Mouse (Mus musculus) intestine, embryonic 16.5 days (tissue): ENCODE results near the gene Hkdc1. TPM values are rescaled to one million over a fixed set of nuclear protein-coding genes. Genes with fewer than 3 reads are reported as not detected.
"Not testable (repeated sequence)": the region's sequence is repeated elsewhere in the genome, so short reads cannot be mapped to it uniquely, and the experiment has no call there.

Source experiments
- ATAC-seq: fragments of 200-750 bp; cut with Nextera tagmentation; 2 replicates; pipeline ENCODE4 v1.8.0; 2017; ENCODE audit warnings: moderate TSS enrichment, moderate library complexity
- H3K27ac ChIP-seq: fragments of 300-500 bp; sonication (generic); 2 replicates; pipeline ENCODE4 v1.5.1; 2014; ENCODE audit warnings: mild to moderate bottlenecking, low read length
- H3K27me3 ChIP-seq: fragments of 300-500 bp; sonication (generic); replicated peaks from 2 replicates; pipeline ENCODE4 v1.6.1; 2014; ENCODE audit warnings: low read length, control low read depth, mixed read lengths; ENCODE audit not compliant: control insufficient read depth, insufficient read depth
- H3K36me3 ChIP-seq: fragments of 300-500 bp; sonication (generic); 2 replicates; pipeline ENCODE4 v1.6.1; 2014; ENCODE audit warnings: low read length, control low read depth; ENCODE audit not compliant: control insufficient read depth, insufficient read depth
- H3K4me1 ChIP-seq: fragments of 300-500 bp; sonication (generic); 2 replicates; pipeline ENCODE4 v1.6.1; 2014; ENCODE audit warnings: low read length, control low read depth, mixed read lengths; ENCODE audit not compliant: control insufficient read depth, insufficient read depth
- H3K4me2 ChIP-seq: fragments of 300-500 bp; sonication (generic); 2 replicates; pipeline ENCODE4 v1.6.1; 2014; ENCODE audit warnings: low read depth, low read length, control low read depth
- H3K4me3 ChIP-seq: fragments of 300-500 bp; sonication (generic); 2 replicates; pipeline ENCODE4 v1.5.1; 2014; ENCODE audit warnings: mild to moderate bottlenecking, low read length
- H3K9ac ChIP-seq: fragments of 300-500 bp; sonication (generic); 2 replicates; pipeline ENCODE4 v1.6.1; 2014; ENCODE audit warnings: low read depth, low read length
- H3K9me3 ChIP-seq: fragments of 300-500 bp; sonication (generic); 2 replicates; pipeline ENCODE4 v1.6.1; 2016; ENCODE audit warnings: low read length, control low read depth; ENCODE audit not compliant: control insufficient read depth
- WGBS: fragments of 180-500 bp; shearing (Covaris S2); extraction: QIAGEN DNeasy Blood & Tissue Kit; methylation state at CpG from one replicate; pipeline ENCODE4 v1.1.7; 2014; 5-methylcytosine and 5-hydroxymethylcytosine counted together
- polyA plus RNA-seq: library from polyadenylated mRNA; unstranded; fragments of >200 nt; fragmentation: Nextera tagmentation; extraction: Ambion mirVana; gene quantifications from 2 replicates; pipeline ENCODE4 v1.2.1, GENCODE M21; 2015

The Hkdc1 gene
- 45.8 and 56.1 TPM in 2 replicates for polyA plus RNA-seq

DNA sequence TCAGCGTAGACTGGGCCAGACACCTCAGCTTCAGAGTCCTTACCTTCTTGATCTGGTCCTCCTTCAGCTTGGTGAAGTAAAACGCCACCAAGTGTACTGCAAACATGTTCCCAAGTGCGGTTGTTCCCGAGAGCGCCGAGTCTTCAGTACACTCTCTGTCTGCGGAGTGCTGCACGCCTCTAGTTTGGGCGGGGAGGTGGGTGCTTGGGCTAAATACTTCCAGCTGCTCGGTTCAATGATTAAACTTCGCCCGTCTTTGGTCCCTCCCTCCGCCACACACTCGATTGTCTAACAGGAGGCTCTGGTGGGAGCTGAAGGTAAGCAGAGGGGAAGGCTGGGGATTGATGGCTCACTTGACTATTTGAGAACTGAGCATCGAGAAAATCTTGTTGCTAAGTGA lies at the start of gene Hkdc1:
TSS of gene Hkdc1 (minus strand) at position 237 of the 400 bp plus-strand sequence.
- H3K36me3 ChIP-seq: no peaks in the 10 kb centered on the region
- peak within 1 kb of the TSS; percentile 44 for H3K4me2 ChIP-seq
- H3K27ac ChIP-seq: peak within 1 kb of the TSS; percentile 72
- peak within 1 kb of the TSS; percentile 45 for H3K4me3 ChIP-seq
- 33% methylated on average over 15 of the region's 15 CpGs for WGBS
- ATAC-seq: peak; percentile 58
- H3K4me1 ChIP-seq: peaks cover 26% of the 10 kb centered on the region
- no peaks in the 10 kb centered on the region for H3K9me3 ChIP-seq
- H3K9ac ChIP-seq: peak within 1 kb of the TSS; percentile 59
- no peaks in the 10 kb centered on the region for H3K27me3 ChIP-seq

- Histone ChIP-seq H3K27ac (no peak overlapping the region), H3K36me3 (no peaks in the 10 kb centered on the region), H3K4me2 (no peak overlapping the region), H3K9ac (no peak overlapping the region), H3K27me3 (no peaks in the 10 kb centered on the region), H3K4me3 (no peak overlapping the region), H3K9me3 (no peaks in the 10 kb centered on the region), H3K4me1 (no peaks in the 10 kb centered on the region)
- no peak for ATAC-seq
- WGBS: 70% methylated on average over 5 of the region's 5 CpGs
Observed at GRCm38 (mm10) chr10:62471105-62471504, 48.8 kb upstream of the Hkdc1 start.

- 90% methylated on average over 4 of the region's 4 CpGs for WGBS
- no peak overlapping the region for H3K4me3 ChIP-seq
- no peaks in the 10 kb centered on the region for H3K27me3 ChIP-seq
- H3K27ac ChIP-seq: no peak overlapping the region
- H3K4me2 ChIP-seq: no peak overlapping the region
- no peaks in the 10 kb centered on the region for H3K36me3 ChIP-seq
- H3K9me3 ChIP-seq: no peaks in the 10 kb centered on the region
- no peak overlapping the region for H3K9ac ChIP-seq
- ATAC-seq: no peak
- no peaks in the 10 kb centered on the region for H3K4me1 ChIP-seq
Observed at GRCm38 (mm10) chr10:62469736-62470135, 47.4 kb upstream of the Hkdc1 start.

DNA sequence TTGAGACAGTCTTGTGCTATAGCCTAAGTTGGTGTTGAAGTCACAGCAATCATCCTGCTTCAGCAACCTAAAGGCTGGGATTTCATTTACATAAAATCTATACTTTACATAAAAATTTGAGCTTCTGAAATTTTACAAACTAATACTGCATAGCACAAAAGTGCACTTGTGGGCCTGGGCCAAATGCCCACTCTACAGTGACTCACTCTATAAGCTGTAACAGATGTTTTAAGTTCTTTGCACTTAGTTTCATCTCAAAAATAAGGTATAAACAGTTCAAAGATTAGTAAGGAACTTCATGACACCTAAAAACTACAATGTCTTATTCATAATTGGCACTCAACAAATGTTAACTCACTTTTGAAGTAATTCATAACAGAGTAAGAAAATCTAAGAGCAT lies 39.0 kb upstream of the Hkdc1 start:
- H3K9me3 ChIP-seq: no peaks in the 10 kb centered on the region
- H3K27me3 ChIP-seq: no peaks in the 10 kb centered on the region
- no peak overlapping the region for H3K4me2 ChIP-seq
- H3K27ac ChIP-seq: no peak overlapping the region
- H3K4me1 ChIP-seq: no peaks in the 10 kb centered on the region
- H3K36me3 ChIP-seq: 0 out of 2 replicates have a peak, but pooled peaks cover 5% of the 10 kb centered on the region
- H3K4me3 ChIP-seq: no peak overlapping the region
- H3K9ac ChIP-seq: no peak overlapping the region
- ATAC-seq: no peak

DNA sequence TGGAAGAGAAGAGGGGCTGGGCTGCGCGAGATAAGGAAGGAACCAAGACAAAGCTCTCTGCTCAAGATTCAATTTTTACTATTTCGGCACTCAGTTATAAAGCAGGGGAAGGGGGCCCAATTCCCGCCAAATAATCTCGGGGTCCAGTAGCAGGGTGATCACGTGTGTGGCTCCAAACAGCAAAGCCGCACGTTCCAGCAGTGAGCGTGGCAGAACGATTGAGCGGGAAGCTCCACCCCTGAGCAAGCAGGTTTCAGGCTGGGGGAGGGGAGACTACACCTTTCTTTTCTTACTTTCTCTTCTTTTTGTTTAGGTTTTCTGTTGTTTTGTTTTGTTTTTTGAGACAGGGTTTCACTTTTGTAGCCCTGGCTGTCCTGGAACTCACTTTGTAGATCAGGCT lies 29.7 kb upstream of the Hkdc1 start:
- H3K4me1 ChIP-seq, H3K4me2 ChIP-seq, H3K36me3 ChIP-seq, ATAC-seq, H3K9me3 ChIP-seq, H3K27me3 ChIP-seq, H3K27ac ChIP-seq, H3K4me3 ChIP-seq, H3K9ac ChIP-seq: not testable (repeated sequence)
- 70% methylated on average over 11 of the region's 11 CpGs for WGBS

GRCm38 (mm10) chr10:62450280-62450640 lies 28.0 kb upstream of the Hkdc1 start:
- Histone ChIP-seq H3K9ac (peak overlapping the region; percentile 97), H3K4me1 (peaks cover 9% of the 10 kb centered on the region), H3K27me3 (no peaks in the 10 kb centered on the region), H3K4me3 (peak overlapping the region; percentile 98), H3K36me3 (peaks cover 13% of the 10 kb centered on the region), H3K9me3 (no peaks in the 10 kb centered on the region), H3K27ac (peak overlapping the region; percentile 88), H3K4me2 (peak overlapping the region; percentile 52)
- 32% methylated on average over 18 of the region's 18 CpGs for WGBS
- ATAC-seq: peak; percentile 58

GRCm38 (mm10) chr10:62449364-62450279 lies 27.3 kb upstream of the Hkdc1 start, which contains the start of the genes 4930507D05Rik and Supv3l1:
Gene 4930507D05Rik (plus strand): TSS chr10:62449489.
Gene Supv3l1 (minus strand): TSS chr10:62449738.
- Histone ChIP-seq H3K9ac (peak within 1 kb of the TSS; percentile 97), H3K27ac (peak within 1 kb of the TSS; percentile 88), H3K4me2 (peak within 1 kb of the TSS; percentile 52), H3K36me3 (peaks cover 14% of the 10 kb centered on the region), H3K4me1 (peaks cover 9% of the 10 kb centered on the region), H3K4me3 (peak within 1 kb of the TSS; percentile 98), H3K27me3 (no peaks in the 10 kb centered on the region), H3K9me3 (no peaks in the 10 kb centered on the region)
- peak; percentile 90 for ATAC-seq
- WGBS: under 1% methylated on average over 73 of the region's 73 CpGs

GRCm38 (mm10) chr10:62430427-62430826 lies 8.1 kb upstream of the Hkdc1 start:
- Histone ChIP-seq H3K4me1 (peaks cover 8% of the 10 kb centered on the region), H3K36me3 (peaks cover 25% of the 10 kb centered on the region), H3K4me3 (no peak overlapping the region), H3K9ac (no peak overlapping the region), H3K27me3 (no peaks in the 10 kb centered on the region), H3K9me3 (no peaks in the 10 kb centered on the region), H3K27ac (no peak overlapping the region), H3K4me2 (no peak overlapping the region)
- WGBS: 90% methylated on average over 5 of the region's 5 CpGs
- ATAC-seq: no peak

DNA sequence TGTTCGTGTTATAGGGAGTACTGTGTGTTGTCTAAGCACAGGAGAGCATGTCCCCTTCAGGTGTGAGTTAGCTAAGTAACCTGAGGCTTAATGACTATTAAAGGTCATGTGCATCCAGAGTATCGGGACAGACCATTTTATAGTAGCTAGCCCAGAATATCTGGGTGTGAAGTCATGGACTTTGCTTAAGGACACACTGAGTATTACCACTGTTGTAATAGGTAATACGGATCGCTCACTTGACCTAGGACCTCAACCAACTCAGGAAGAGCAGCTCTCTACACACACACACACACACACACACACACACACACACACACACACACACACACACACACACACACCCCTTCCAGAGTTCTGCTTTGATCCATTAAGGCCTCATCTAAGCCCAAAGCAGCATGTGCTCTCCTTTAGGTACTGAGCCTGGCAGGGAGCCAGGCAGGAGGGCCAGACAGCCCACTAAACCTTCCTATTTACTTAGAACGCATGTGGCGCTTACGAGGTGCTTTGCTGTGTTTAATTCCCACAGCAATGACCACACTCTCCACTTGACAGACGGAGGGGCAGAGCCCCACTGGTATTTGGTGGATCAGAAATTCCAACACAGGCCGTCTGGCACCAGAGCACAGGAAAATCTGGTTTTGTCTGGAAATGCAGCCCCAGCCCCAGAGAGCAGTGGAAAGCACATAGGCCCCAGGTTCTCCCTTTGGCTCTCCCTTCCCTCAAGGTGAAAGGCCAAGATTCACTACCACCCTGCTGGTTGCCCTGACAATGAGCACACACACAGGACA lies 3.0 kb upstream of the Hkdc1 start:
- H3K36me3 ChIP-seq: peaks cover 9% of the 10 kb centered on the region; the same call in 1 of the 2 replicates
- H3K27me3 ChIP-seq: no peaks in the 10 kb centered on the region
- peak overlapping the region; percentile 12; the same call in 1 of the 2 replicates for H3K4me2 ChIP-seq
- ATAC-seq: peak; percentile 70
- H3K4me1 ChIP-seq: peaks cover 26% of the 10 kb centered on the region
- H3K27ac ChIP-seq: peak overlapping the region; percentile 80
- no peaks in the 10 kb centered on the region for H3K9me3 ChIP-seq
- 31% methylated on average over 9 of the region's 9 CpGs for whole genome bisulfite sequencing
- H3K9ac ChIP-seq: peak overlapping the region; percentile 44
- H3K4me3 ChIP-seq: no peak overlapping the region
